Mouse (Mus musculus): ENCODE data around the gene Oscar.

DNA sequence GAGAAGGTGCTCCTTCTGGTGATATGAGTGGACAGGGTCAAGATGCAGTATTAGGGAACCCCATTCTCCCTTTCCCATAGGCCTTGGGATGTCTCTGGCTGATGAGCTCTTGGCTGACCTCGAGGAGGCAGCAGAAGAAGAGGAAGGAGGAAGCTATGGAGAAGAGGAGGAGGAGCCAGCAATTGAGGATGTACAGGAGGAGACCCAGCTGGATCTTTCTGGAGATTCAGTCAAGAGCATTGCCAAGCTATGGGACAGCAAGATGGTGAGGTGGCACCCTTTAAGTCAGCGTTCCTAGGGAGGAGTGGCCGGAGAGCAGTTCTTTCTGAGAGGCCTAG is 14.5 kb upstream of the Oscar start:
- TF ChIP-seq GATA1 (IDR thresholded peaks at IDR 0.05; ENCODE audit: borderline replicate concordance, low read length) (no peak), FLI1 (IDR thresholded peaks at IDR 0.05; ENCODE audit: low read length) (no peak)
